Mouse (Mus musculus): ENCODE data around the gene H2-Ke6.

Gene H2-Ke6

GRCm38 (mm10) chr17:33994959-33995358, 32.9 kb downstream of the H2-Ke6 start:
- DNase-seq: no peak

GRCm38 (mm10) chr17:33991788-33992664, 35.8 kb downstream of the H2-Ke6 start:
- peak; percentile 60 for DNase-seq

GRCm38 (mm10) chr17:33982136-33982535, 45.7 kb downstream of the H2-Ke6 start:
- DNase-seq: peak; percentile 80

- peak; percentile 89 for DNase-seq
Observed at GRCm38 (mm10) chr17:33981192-33981909, 46.5 kb downstream of the H2-Ke6 start.

GRCm38 (mm10) chr17:33980181-33981035, 47.5 kb downstream of the H2-Ke6 start:
- DNase-seq: no peak

- DNase-seq: no peak
Observed at GRCm38 (mm10) chr17:33979512-33980050, 48.3 kb downstream of the H2-Ke6 start.

GRCm38 (mm10) chr17:33978631-33979031, 49.2 kb downstream of the H2-Ke6 start:
- peak; percentile 91 for DNase-seq

- DNase-seq: no peak
Observed at GRCm38 (mm10) chr17:33977861-33978557, 49.9 kb downstream of the H2-Ke6 start.
